Comparison of ENCODE assay signal across 23 mouse cellular contexts in the genomic region with DNA sequence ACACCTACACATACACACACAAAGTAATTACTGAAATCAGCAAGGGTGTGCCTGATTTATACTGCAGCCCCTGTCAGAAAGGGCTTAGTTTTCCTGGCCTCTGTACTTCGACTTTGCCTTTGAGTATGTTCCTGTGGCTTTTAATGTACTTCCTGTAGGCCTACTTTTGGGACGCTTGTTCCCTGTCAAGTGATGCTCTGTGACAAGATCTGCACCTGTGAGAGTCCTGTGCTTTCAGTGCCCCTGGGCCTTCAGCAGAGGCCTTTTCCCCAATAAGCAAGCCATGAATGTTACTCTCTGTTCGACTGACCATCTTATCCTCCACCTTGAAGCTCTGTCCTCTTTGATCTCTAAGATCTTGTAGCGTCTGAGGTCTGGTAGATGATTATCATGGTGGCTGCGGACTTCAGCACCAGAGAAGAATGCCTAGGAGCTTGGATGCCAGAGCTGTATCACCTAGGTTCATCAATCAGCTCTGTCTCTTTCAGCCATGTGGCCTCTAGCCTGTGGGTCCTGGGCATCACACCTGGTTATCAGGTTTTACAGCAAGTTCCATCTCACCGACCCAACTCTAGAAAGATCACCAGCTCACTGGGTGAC. TPM values are rescaled to one million over a fixed set of nuclear protein-coding genes. Genes with fewer than 3 reads are reported as not detected.
DNase-seq lines count a peak whose midpoint lies in the region; ATAC-seq lines count a peak whose summit lies in the region.
"Had no signal": no experiment of that assay in that cellular context is flagged by ENCODE, and none has a peak within 500 bp of the region (broad histone marks: within the 10 kb centered on the region; RNA-seq: fewer than 3 reads in every experiment).

No protein-coding gene starts in this region.

- H3K27me3 ChIP-seq in intestine, embryonic 16.5 days (replicated peaks; ENCODE audit: control insufficient read depth, insufficient read depth, low read length): no peaks in the 10 kb centered on the region
- H3K27me3 ChIP-seq: hindbrain, embryonic 15.5 days; limb, embryonic 15.5 days; midbrain, embryonic 15.5 days; neural tube, embryonic 12.5 days had no signal

- no peaks in the 10 kb centered on the region for H3K9me3 ChIP-seq in intestine, embryonic 16.5 days (ENCODE audit: control insufficient read depth, low read length)
- H3K9me3 ChIP-seq: hindbrain, embryonic 15.5 days; limb, embryonic 15.5 days; midbrain, embryonic 15.5 days; neural tube, embryonic 12.5 days had no signal

- peaks cover 7% of the 10 kb centered on the region for H3K4me1 ChIP-seq in intestine, embryonic 16.5 days (ENCODE audit: control insufficient read depth, insufficient read depth, low read length)
- H3K4me1 ChIP-seq: hindbrain, embryonic 15.5 days; limb, embryonic 15.5 days; midbrain, embryonic 15.5 days; neural tube, embryonic 12.5 days had no signal

- ATAC-seq in intestine, embryonic 16.5 days: no peak
- ATAC-seq: activated CD4-positive, CD25-positive, alpha-beta regulatory T cell, adult 4 months; forebrain, embryonic 14.5 days; intestine, postnatal 0 days; midbrain, embryonic 15.5 days had no signal

- 71% methylated on average over 6 of the region's 6 CpGs for WGBS in intestine, embryonic 16.5 days

- no peaks in the 10 kb centered on the region for H3K36me3 ChIP-seq in intestine, embryonic 16.5 days (ENCODE audit: control insufficient read depth, insufficient read depth, low read length)
- H3K36me3 ChIP-seq: hindbrain, embryonic 15.5 days; limb, embryonic 15.5 days; midbrain, embryonic 15.5 days; neural tube, embryonic 12.5 days had no signal

- no peak overlapping the region for H3K4me3 ChIP-seq in intestine, embryonic 16.5 days (ENCODE audit: low read length)
- H3K4me3 ChIP-seq: hindbrain, embryonic 15.5 days; layer of hippocampus, adult 2 months; limb, embryonic 15.5 days; midbrain, embryonic 15.5 days; neural tube, embryonic 12.5 days had no signal

- H3K9ac ChIP-seq in intestine, embryonic 16.5 days (ENCODE audit: low read depth, low read length): no peak overlapping the region
- H3K9ac ChIP-seq: hindbrain, embryonic 15.5 days; limb, embryonic 15.5 days; liver, embryonic 14.5 days; lung, embryonic 14.5 days; midbrain, embryonic 15.5 days; neural tube, embryonic 12.5 days had no signal

- no peak overlapping the region for H3K4me2 ChIP-seq in intestine, embryonic 16.5 days (ENCODE audit: low read depth, low read length)
- H3K4me2 ChIP-seq: hindbrain, embryonic 15.5 days; limb, embryonic 15.5 days; lung, embryonic 14.5 days; midbrain, embryonic 15.5 days; neural tube, embryonic 12.5 days had no signal

- no peak overlapping the region for H3K27ac ChIP-seq in intestine, embryonic 16.5 days (ENCODE audit: low read length)
- H3K27ac ChIP-seq: hindbrain, embryonic 15.5 days; layer of hippocampus, adult 2 months; limb, embryonic 15.5 days; liver, embryonic 14.5 days; macrophage; midbrain, embryonic 15.5 days; neural tube, embryonic 12.5 days had no signal

- DNase-seq in kidney, adult 8-10 months: peak; percentile 28 to 46
- no peak for DNase-seq in kidney, postnatal 25 days
- DNase-seq in induced T-regulatory cell, adult 2 months (ENCODE audit: low read depth): peak; percentile 35
- peak; percentile 9 for DNase-seq in testis, postnatal 10 days (ENCODE audit: low spot score)
- DNase-seq in thymus, postnatal 25 days: peak; percentile 54
- no peak for DNase-seq in layer of hippocampus, adult 9-11 months
- DNase-seq: adrenal gland, postnatal 10 days; cerebellum, adult 2 months; cerebellum, postnatal 36 days; layer of hippocampus, postnatal 36 days; lung, embryonic 14.5 days; right cerebral cortex, postnatal 14 days had no signal

RNA-seq across cellular contexts. Expression of a gene that starts 6.0 kb away (rescaled TPM):
- 42.0 and 48.8 TPM in 2 replicates for polyA plus RNA-seq in intestine, embryonic 16.5 days (2015; fragmentation: Nextera tagmentation; extraction: Ambion mirVana)

RNA-seq across cellular contexts. Expression of a gene that starts 47.3 kb away (rescaled TPM):
- polyA plus RNA-seq in intestine, embryonic 16.5 days (2015; fragmentation: Nextera tagmentation; extraction: Ambion mirVana): 157 and 163 TPM in 2 replicates

RNA-seq across cellular contexts. Expression of a gene that starts 52.4 kb away (rescaled TPM):
- polyA plus RNA-seq in intestine, embryonic 16.5 days (2015; fragmentation: Nextera tagmentation; extraction: Ambion mirVana): 8.5 and 10.1 TPM in 2 replicates

Comparison
In these comparisons a context has a peak if more than half of its experiments do, and no peak if none do; other contexts are left out.
1. DNase-seq: peak in kidney, adult 8-10 months (2 of 2), induced T-regulatory cell, adult 2 months (single experiment), testis, postnatal 10 days (single experiment) and thymus, postnatal 25 days (single experiment); none in kidney, postnatal 25 days (0 of 2) and layer of hippocampus, adult 9-11 months (single experiment).